ENCODE assay signal across 12 mouse cellular contexts in genomic region chr8:77630691-77631090, GRCm38 (mm10). TPM values are rescaled to one million over a fixed set of nuclear protein-coding genes. Genes with fewer than 3 reads are reported as not detected.
DNase-seq lines count a peak whose midpoint lies in the region; ATAC-seq and TF ChIP-seq lines count a peak whose summit lies in the region.
"Had no signal": no experiment of that assay in that cellular context is flagged by ENCODE, and none has a peak within 500 bp of the region (broad histone marks: within the 10 kb centered on the region; RNA-seq: fewer than 3 reads in every experiment).

No protein-coding gene starts in this region.

- intact Hi-C loops in heart, postnatal 36 days (cut with DNase I): loop anchor here (1.0 to 5.0 kb wide), 3 partner anchors 92 to 420 kb away; partner anchors contain the start of gene Ednra

- no peak overlapping the region for H3K4me3 ChIP-seq in heart, embryonic 16.5 days (ENCODE audit: low read length)
- H3K4me3 ChIP-seq in lung, embryonic 16.5 days (ENCODE audit: low read length): no peak overlapping the region
- no peak overlapping the region for H3K4me3 ChIP-seq in embryonic facial prominence, embryonic 10.5 days
- no peak overlapping the region for H3K4me3 ChIP-seq in lung, postnatal 0 days (ENCODE audit: low read depth, low read length)
- H3K4me3 ChIP-seq in layer of hippocampus, adult 2 months: no peak overlapping the region
- H3K4me3 ChIP-seq: forebrain, embryonic 15.5 days; heart, embryonic 13.5 days had no signal

- no peak for DNase-seq in heart, postnatal 36 days
- no peak for DNase-seq in lung, adult 18-20 months
- DNase-seq in embryonic facial prominence, embryonic 10.5 days (ENCODE audit: low spot score): no peak
- peak; percentile 36 for DNase-seq in lung, postnatal 0 days (ENCODE audit: low spot score)
- no peak for DNase-seq in layer of hippocampus, adult 2 months (ENCODE audit: low spot score in 2 of 2)

- H3K9ac ChIP-seq in heart, embryonic 16.5 days (ENCODE audit: low read length): peak overlapping the region; percentile 38; the same call in 1 of the 2 replicates
- H3K9ac ChIP-seq in lung, embryonic 16.5 days (ENCODE audit: low read length): 0 out of 2 replicates have a peak overlapping the region, but pooled peaks have one; percentile 32
- H3K9ac ChIP-seq in lung, postnatal 0 days (replicated peaks; ENCODE audit: low read depth): no peak overlapping the region
- H3K9ac ChIP-seq: forebrain, embryonic 15.5 days; heart, embryonic 13.5 days; hindbrain, embryonic 14.5 days had no signal

- no peaks in the 10 kb centered on the region for H3K27me3 ChIP-seq in heart, embryonic 16.5 days (ENCODE audit: control insufficient read depth, insufficient read depth, low read length)
- no peaks in the 10 kb centered on the region for H3K27me3 ChIP-seq in lung, embryonic 16.5 days (ENCODE audit: control insufficient read depth, insufficient read depth, low read depth, low read length)
- H3K27me3 ChIP-seq in embryonic facial prominence, embryonic 10.5 days (replicated peaks; ENCODE audit: low read depth, poor library complexity, severe bottlenecking): no peaks in the 10 kb centered on the region
- no peaks in the 10 kb centered on the region for H3K27me3 ChIP-seq in lung, postnatal 0 days (replicated peaks; ENCODE audit: insufficient read depth, low read length)
- H3K27me3 ChIP-seq: forebrain, embryonic 15.5 days; heart, embryonic 13.5 days had no signal

- no peaks in the 10 kb centered on the region for H3K36me3 ChIP-seq in heart, embryonic 16.5 days (ENCODE audit: control insufficient read depth, insufficient read depth)
- H3K36me3 ChIP-seq in lung, embryonic 16.5 days (ENCODE audit: control insufficient read depth, insufficient read depth, low read length): no peaks in the 10 kb centered on the region
- H3K36me3 ChIP-seq in embryonic facial prominence, embryonic 10.5 days (replicated peaks): no peaks in the 10 kb centered on the region
- H3K36me3 ChIP-seq in lung, postnatal 0 days (ENCODE audit: insufficient read depth, low read length): no peaks in the 10 kb centered on the region
- H3K36me3 ChIP-seq: forebrain, embryonic 15.5 days; heart, embryonic 13.5 days had no signal

- ATAC-seq in heart, embryonic 16.5 days (replicated peaks; ENCODE audit: extremely low read depth, insufficient read depth, low FRiP score): no peak
- peak; percentile 39 for ATAC-seq in lung, embryonic 16.5 days (ENCODE audit: low read depth)
- ATAC-seq in lung, postnatal 0 days: peak; percentile 14; the same call in 1 of the 2 replicates

- TF ChIP-seq CTCF in lung, postnatal 0 days (IDR thresholded peaks at IDR 0.05): no peak
- no peak for TF ChIP-seq CTCF in layer of hippocampus, adult 2 months (conservative IDR thresholded peaks at IDR 0.05)

- 60% methylated on average over 3 of the region's 3 CpGs for WGBS in heart, embryonic 16.5 days
- WGBS in lung, embryonic 16.5 days: 34% methylated on average over 3 of the region's 3 CpGs
- 44% methylated on average over 3 of the region's 3 CpGs for WGBS in embryonic facial prominence, embryonic 10.5 days
- WGBS in lung, postnatal 0 days: 34% methylated on average over 3 of the region's 3 CpGs

- H3K4me2 ChIP-seq in heart, embryonic 16.5 days (ENCODE audit: low read depth, low read length): no peak overlapping the region
- no peak overlapping the region for H3K4me2 ChIP-seq in lung, embryonic 16.5 days (ENCODE audit: low read depth, low read length)
- no peak overlapping the region for H3K4me2 ChIP-seq in lung, postnatal 0 days (replicated peaks; ENCODE audit: low read depth, low read length)
- H3K4me2 ChIP-seq: forebrain, embryonic 15.5 days; heart, embryonic 13.5 days; hindbrain, embryonic 14.5 days; liver, embryonic 11.5 days had no signal

- H3K9me3 ChIP-seq in heart, embryonic 16.5 days (replicated peaks; ENCODE audit: control insufficient read depth, low read length): no peaks in the 10 kb centered on the region
- H3K9me3 ChIP-seq in lung, embryonic 16.5 days (ENCODE audit: control insufficient read depth, low read length): no peaks in the 10 kb centered on the region
- no peaks in the 10 kb centered on the region for H3K9me3 ChIP-seq in embryonic facial prominence, embryonic 10.5 days
- no peaks in the 10 kb centered on the region for H3K9me3 ChIP-seq in lung, postnatal 0 days (ENCODE audit: low read length)
- H3K9me3 ChIP-seq: forebrain, embryonic 15.5 days; heart, embryonic 13.5 days; megakaryocyte, embryonic 14.5 days had no signal

- no peak overlapping the region for H3K27ac ChIP-seq in heart, embryonic 16.5 days (ENCODE audit: low read length)
- H3K27ac ChIP-seq in lung, embryonic 16.5 days (ENCODE audit: low read length): peak overlapping the region; percentile 80
- H3K27ac ChIP-seq in embryonic facial prominence, embryonic 10.5 days (replicated peaks): peak overlapping the region; percentile 75
- H3K27ac ChIP-seq in lung, postnatal 0 days (ENCODE audit: low read length): no peak overlapping the region
- no peak overlapping the region for H3K27ac ChIP-seq in layer of hippocampus, adult 2 months
- H3K27ac ChIP-seq: forebrain, embryonic 15.5 days; heart, embryonic 13.5 days; hindbrain, embryonic 14.5 days had no signal

- peaks cover 3% of the 10 kb centered on the region; the same call in 1 of the 2 replicates for H3K4me1 ChIP-seq in heart, embryonic 16.5 days (ENCODE audit: control insufficient read depth, insufficient read depth, low read length)
- peaks cover 9% of the 10 kb centered on the region for H3K4me1 ChIP-seq in lung, embryonic 16.5 days (replicated peaks; ENCODE audit: control insufficient read depth, insufficient read depth, low read length)
- peaks cover 36% of the 10 kb centered on the region for H3K4me1 ChIP-seq in embryonic facial prominence, embryonic 10.5 days
- no peaks in the 10 kb centered on the region; the same call in 1 of the 2 replicates for H3K4me1 ChIP-seq in lung, postnatal 0 days (ENCODE audit: insufficient read depth, low read depth, low read length)
- H3K4me1 ChIP-seq: forebrain, embryonic 15.5 days; heart, embryonic 13.5 days had no signal

- no peak for TF ChIP-seq EP300 in lung, postnatal 0 days (IDR thresholded peaks at IDR 0.05)

RNA-seq across cellular contexts. Expression of gene Tmem184c, which starts 20.2 kb away (rescaled TPM):
- 19.9 and 23.6 TPM in 2 replicates for polyA plus RNA-seq in heart, embryonic 16.5 days (2015; fragmentation: Nextera tagmentation; extraction: Ambion mirVana)
- 10 to 100 TPM; 11.1 to 11.8 TPM for total RNA-seq in heart, postnatal 36 days (2021)
- 26.0 and 30.1 TPM in 2 replicates for polyA plus RNA-seq in lung, embryonic 16.5 days (2015; fragmentation: Nextera tagmentation; extraction: Ambion mirVana)
- 44.6 and 48.8 TPM in 2 replicates for polyA plus RNA-seq in embryonic facial prominence, embryonic 10.5 days (2016; fragmentation: Nextera tagmentation; extraction: Ambion mirVana)
- 13.2 and 14.5 TPM in 2 replicates for polyA plus RNA-seq in lung, postnatal 0 days (2015; fragmentation: Nextera tagmentation; extraction: Ambion mirVana)
- 10 to 100 TPM; 59.0 to 72.3 TPM for total RNA-seq in layer of hippocampus, adult 2 months (2021)

Comparison
In these comparisons a context has a peak if more than half of its experiments do, and no peak if none do; other contexts are left out.
1. H3K27ac ChIP-seq: peak in lung, embryonic 16.5 days (single experiment) and embryonic facial prominence, embryonic 10.5 days (single experiment); none in heart, embryonic 16.5 days (single experiment), lung, postnatal 0 days (single experiment) and layer of hippocampus, adult 2 months (single experiment).